Mouse (Mus musculus): ENCODE data around the gene Flg.

GRCm38 (mm10) chr3:93340021-93340420 is 66.7 kb downstream of the Flg start:
- no peak for TF ChIP-seq CTCF (IDR thresholded peaks at IDR 0.05; ENCODE audit: low read depth, low read length)
- TF ChIP-seq EP300 (IDR thresholded peaks at IDR 0.05; ENCODE audit: insufficient read depth, low read depth, low read length), result no peak
- no peak for TF ChIP-seq POLR2A (IDR thresholded peaks at IDR 0.05; ENCODE audit: insufficient read depth, low read length)

Measured in ES-Bruce4 (cell line).